Mouse (Mus musculus) bone marrow, adult 2 months (tissue): Measurements from ENCODE around the gene Sema4f.

Experiments
- CTCF ChIP-seq: fragments of 200-500 bp; IDR thresholded peaks from 2 replicates; pipeline ENCODE4 v1.5.1; 2011; ENCODE audit warnings: low read length, control low read depth; ENCODE audit not compliant: control insufficient read depth, insufficient read depth
- POLR2A ChIP-seq: fragments of 200-500 bp; IDR thresholded peaks from 2 replicates; pipeline ENCODE4 v1.6.1; 2011; ENCODE audit warnings: low read depth, mild to moderate bottlenecking, control low read depth, low read length, borderline replicate concordance; ENCODE audit not compliant: control insufficient read depth

GRCm38 (mm10) chr6:82872332-82872707, 67.2 kb downstream of the Sema4f start:
- TF ChIP-seq POLR2A (no peak), CTCF (no peak)
